In the genomic region with DNA sequence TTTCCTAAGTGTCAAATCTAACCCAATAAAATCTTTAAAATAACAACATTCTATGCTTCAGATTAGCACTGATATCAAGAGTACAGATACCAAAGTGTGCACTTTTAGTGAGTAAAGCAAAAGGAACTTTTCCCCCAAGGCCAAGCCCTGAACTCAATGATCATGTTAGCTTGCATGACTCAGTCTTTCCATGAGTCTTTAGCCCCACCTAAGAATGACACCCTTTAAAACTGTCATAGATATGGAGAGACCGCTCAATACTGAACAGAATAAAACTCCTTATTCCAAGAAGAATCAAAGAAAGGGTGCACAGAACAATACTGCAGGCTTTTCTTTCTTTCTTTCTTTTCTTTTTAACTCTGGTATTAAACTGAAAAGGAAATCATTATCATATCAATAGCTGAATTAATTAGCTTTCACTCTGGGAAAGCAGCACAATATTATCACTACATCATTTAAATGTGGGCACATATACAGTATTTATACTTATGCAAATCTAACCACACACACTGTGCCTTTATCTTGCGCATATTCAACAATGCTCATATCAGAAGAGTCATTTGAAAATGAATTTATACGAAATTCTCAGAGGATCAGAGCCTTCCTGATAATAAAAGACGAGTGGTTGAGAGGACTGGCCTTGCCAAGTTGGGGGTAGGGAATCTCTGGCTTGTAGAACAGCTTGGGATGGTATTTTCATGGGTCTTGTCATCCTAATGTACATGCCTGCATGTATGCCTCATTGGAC, we compare ENCODE assay signal across 1 mouse cellular context.
TF ChIP-seq lines count a peak whose summit lies in the region.

No protein-coding gene starts in this region.

TF ChIP-seq in CH12.LX, 34 proteins besides CTCF, POLR2A, EP300 and RAD21:
- peak; percentile 78 for TF ChIP-seq JUND (conservative IDR thresholded peaks at IDR 0.05; ENCODE audit: low read depth, low read length)
- no peak for TF ChIP-seq MAX (IDR thresholded peaks at IDR 0.05; ENCODE audit: low read length)
- no peak for TF ChIP-seq CHD1 (IDR thresholded peaks at IDR 0.05; ENCODE audit: low read depth, low read length)
- no peak for TF ChIP-seq HCFC1 (IDR thresholded peaks at IDR 0.05; ENCODE audit: low read depth, low read length)
- TF ChIP-seq KAT2A (IDR thresholded peaks at IDR 0.05; ENCODE audit: insufficient replicate concordance, low read length) = no peak
- no peak for TF ChIP-seq ELF1 (IDR thresholded peaks at IDR 0.05; ENCODE audit: low read depth, low read length)
- peak; percentile 44 for TF ChIP-seq JUN (IDR thresholded peaks at IDR 0.05; ENCODE audit: insufficient read depth, low read depth, low read length)
- TF ChIP-seq SIN3A (IDR thresholded peaks at IDR 0.05; ENCODE audit: low read length) = no peak
- no peak for TF ChIP-seq UBTF (IDR thresholded peaks at IDR 0.05; ENCODE audit: low read depth, low read length)
- no peak for TF ChIP-seq MAFK (IDR thresholded peaks at IDR 0.05; ENCODE audit: insufficient replicate concordance, low read length)
TF ChIP-seq in CH12.LX: peak in this region for 2.
